Mouse (Mus musculus) brain, embryonic 14.5 days (tissue): Measurements from ENCODE around the gene Diaph3.

ENCODE experiments used
- CTCF ChIP-seq: fragments of 200-500 bp; IDR thresholded peaks from 2 replicates; pipeline ENCODE4 v1.5.1; 2012; ENCODE audit warnings: inconsistent platforms, mild to moderate bottlenecking, moderate library complexity, borderline replicate concordance; ENCODE audit not compliant: insufficient read depth, insufficient read length; ENCODE audit errors: extremely low read depth
- POLR2A ChIP-seq: fragments of 200-500 bp; IDR thresholded peaks from 2 replicates; pipeline ENCODE4 v1.6.1; 2012; ENCODE audit warnings: mild to moderate bottlenecking, inconsistent platforms, borderline replicate concordance; ENCODE audit not compliant: poor library complexity, insufficient read depth, insufficient read length, severe bottlenecking; ENCODE audit errors: extremely low read depth

- TF ChIP-seq CTCF = no peak
- no peak for TF ChIP-seq POLR2A
These were observed 480.5 kb downstream of the Diaph3 start for GRCm38 (mm10) chr14:86660556-86660955.
